Mouse (Mus musculus) CH12.LX (cell line): ENCODE measurements around the gene Zp3r.
A peak's percentile ranks its signal among the peaks of the same experiment; 100 is the strongest.

Experiments used
- CTCF ChIP-seq, 2 experiments: IDR thresholded peaks in 1 of 2; conservative IDR thresholded peaks in 1 of 2; 2 replicates each; pipeline ENCODE4 v1.5.1; 2011 to 2012; ENCODE audit warnings: low read depth in 2 of 2, low read length in 2 of 2, improper control_type of control experiment in 1 of 2, inconsistent platforms in 1 of 2, mild to moderate bottlenecking in 1 of 2, moderate library complexity in 1 of 2
- ELF1 ChIP-seq: IDR thresholded peaks from 2 replicates; pipeline ENCODE4 v1.6.1; 2014; ENCODE audit warnings: low read depth, mild to moderate bottlenecking, inconsistent platforms, low read length, improper control_type of control experiment
- HCFC1 ChIP-seq: IDR thresholded peaks from 2 replicates; pipeline ENCODE4 v1.6.1; 2012; ENCODE audit warnings: low read depth, mild to moderate bottlenecking, inconsistent platforms, low read length, improper control_type of control experiment
- MXI1 ChIP-seq: IDR thresholded peaks from 2 replicates; pipeline ENCODE4 v1.6.1; 2011; ENCODE audit warnings: mild to moderate bottlenecking, low read depth, low read length, improper control_type of control experiment
- NELFE ChIP-seq: IDR thresholded peaks from 2 replicates; pipeline ENCODE4 v1.6.1; 2011; ENCODE audit warnings: low read depth, low read length, improper control_type of control experiment
- ZMIZ1 ChIP-seq: IDR thresholded peaks from 2 replicates; pipeline ENCODE4 v1.6.1; 2012; ENCODE audit warnings: low read depth, mild to moderate bottlenecking, inconsistent platforms, low read length, improper control_type of control experiment
- ZNF384 ChIP-seq: IDR thresholded peaks from 2 replicates; pipeline ENCODE4 v1.6.1; 2012; ENCODE audit warnings: low read depth, low read length, improper control_type of control experiment, inconsistent platforms

- TF ChIP-seq NELFE: no peak
- no peak for TF ChIP-seq ELF1
- TF ChIP-seq CTCF (conservative IDR thresholded peaks at IDR 0.05 in 1 of 2, IDR thresholded peaks at IDR 0.05 in 1 of 2; ENCODE audit: low read depth in 2 of 2, low read length in 2 of 2): peak; percentile 68 to 92; a peak in 3 of 4 replicates
- TF ChIP-seq HCFC1: no peak
- no peak for TF ChIP-seq MXI1
- no peak for TF ChIP-seq ZNF384
- no peak for TF ChIP-seq ZMIZ1
Observed at GRCm38 (mm10) chr1:130633761-130634410, 4.5 kb upstream of the Zp3r start.
